Mouse (Mus musculus) ovary, postnatal 14 days (tissue): ENCODE data around the gene Per1.

Source experiments
- DNase-seq: peaks from one replicate; pipeline ENCODE4 v3.0.0; 2022; ENCODE audit warnings: low spot score

Gene Per1

GRCm38 (mm10) chr11:69114621-69115020 lies 19.6 kb downstream of the Per1 start:
- DNase-seq = no peak

GRCm38 (mm10) chr11:69116843-69117242 lies 21.8 kb downstream of the Per1 start:
- no peak for DNase-seq

- peak; percentile 51 for DNase-seq
These were observed 23.0 kb downstream of the Per1 start for GRCm38 (mm10) chr11:69117737-69118695.

- peak; percentile 95 for DNase-seq
These were observed 23.7 kb downstream of the Per1 start for GRCm38 (mm10) chr11:69118765-69119164.

- no peak for DNase-seq
These were observed 24.6 kb downstream of the Per1 start for GRCm38 (mm10) chr11:69119446-69120155.

DNA sequence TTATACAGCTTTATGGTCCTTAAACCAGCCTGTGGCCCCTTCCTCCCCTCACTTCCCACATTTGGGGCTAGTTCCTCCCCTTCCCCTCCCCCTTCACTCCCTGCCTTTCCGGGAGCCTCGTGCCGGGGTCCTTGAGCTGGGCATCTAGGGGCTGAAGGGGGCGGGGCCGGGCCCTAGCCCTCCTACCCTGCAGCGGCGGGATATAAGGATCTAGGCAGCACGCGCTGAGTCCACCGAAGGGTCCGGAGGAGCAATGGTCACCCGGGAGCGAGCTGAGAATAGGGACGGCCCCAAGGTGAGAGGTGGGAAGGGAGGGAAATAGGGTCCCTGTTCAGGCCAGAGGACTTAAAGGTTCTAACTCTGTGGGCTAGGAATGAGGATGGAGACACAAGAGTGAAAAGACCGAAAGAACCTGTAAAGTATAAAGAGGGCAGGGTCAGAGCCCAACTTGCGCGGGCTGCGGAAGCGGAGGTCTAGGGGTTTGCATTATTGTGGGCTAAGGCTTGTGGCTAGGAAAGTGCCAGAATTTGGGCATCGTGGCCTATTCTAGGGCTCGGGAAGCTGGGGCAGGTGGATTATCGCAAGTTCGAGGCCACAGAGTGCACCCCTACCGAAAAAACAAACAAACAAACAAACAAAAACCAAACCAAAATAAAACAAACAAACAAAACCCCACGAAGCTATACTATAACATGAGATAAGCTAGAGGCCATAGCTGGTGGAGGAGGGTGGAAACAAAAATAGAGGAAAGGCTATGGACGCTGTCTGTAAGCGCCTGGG lies 25.4 kb downstream of the Per1 start, which contains the start of gene Hes7:
TSS of gene Hes7 (plus strand) at position 184 of the 780 bp plus-strand sequence.
- no peak for DNase-seq

DNA sequence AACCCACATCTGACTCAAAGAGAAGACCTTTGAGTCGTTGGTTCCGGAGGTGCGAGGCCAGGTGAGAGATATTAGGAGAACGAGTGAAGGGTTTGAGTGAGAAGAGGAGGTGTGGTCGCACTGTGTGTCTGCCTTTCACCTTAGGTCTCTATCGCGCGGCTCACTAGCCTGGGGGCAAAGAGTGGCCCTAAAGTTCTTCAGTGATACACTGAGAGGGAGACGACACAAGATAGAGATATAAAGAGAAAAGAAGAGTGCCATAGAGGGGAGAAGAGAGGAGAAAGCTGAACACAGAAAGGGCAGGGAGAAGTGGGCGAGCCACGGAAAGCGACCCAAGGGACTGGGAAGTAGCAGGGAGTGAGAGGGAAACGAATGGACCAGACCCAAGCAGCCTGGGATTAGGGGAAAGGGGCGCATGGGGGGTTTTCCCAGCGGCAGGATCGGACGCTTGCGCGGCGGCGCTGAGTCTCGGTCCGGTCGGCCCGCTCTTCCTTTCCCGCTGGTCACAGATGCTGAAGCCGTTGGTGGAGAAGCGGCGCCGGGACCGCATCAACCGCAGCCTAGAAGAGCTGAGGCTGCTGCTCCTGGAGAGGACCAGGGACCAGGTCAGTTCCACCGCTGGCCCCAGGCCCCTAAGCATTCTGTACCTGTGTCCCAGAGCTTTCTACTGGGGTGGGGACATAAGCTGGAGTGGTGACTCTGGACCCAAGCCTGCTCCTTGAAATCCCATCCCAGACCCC lies 26.2 kb downstream of the Per1 start:
- DNase-seq = no peak

- DNase-seq = no peak
These were observed 26.8 kb downstream of the Per1 start for GRCm38 (mm10) chr11:69121741-69122335.

DNA sequence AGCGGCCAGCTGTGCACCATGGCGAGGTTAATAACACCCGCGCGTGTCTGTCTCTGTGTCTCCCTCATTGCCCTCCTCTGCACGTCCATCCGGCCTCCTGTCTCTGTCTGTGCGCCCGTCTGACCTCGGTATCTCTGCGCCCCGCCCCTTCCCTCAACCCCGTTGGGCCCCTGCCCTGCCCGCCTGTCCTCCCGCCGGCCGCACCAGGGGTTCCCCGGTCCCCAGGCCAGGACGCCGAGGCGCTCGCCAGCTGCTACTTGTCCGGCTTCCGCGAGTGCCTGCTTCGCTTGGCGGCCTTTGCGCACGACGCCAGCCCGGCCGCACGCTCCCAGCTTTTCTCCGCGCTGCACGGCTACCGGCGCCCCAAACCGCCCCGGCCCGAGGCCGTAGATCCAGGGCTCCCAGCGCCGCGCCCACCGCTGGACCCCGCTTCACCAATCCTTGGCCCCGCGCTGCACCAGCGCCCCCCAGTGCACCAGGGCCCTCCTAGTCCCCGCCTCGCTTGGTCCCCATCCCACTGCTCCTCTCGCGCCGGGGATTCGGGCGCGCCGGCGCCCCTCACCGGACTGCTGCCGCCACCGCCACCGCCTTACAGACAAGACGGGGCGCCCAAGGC lies 27.4 kb downstream of the Per1 start, which contains the start of gene 9130213A22Rik:
TSS of gene 9130213A22Rik (minus strand) at position 254 of the 616 bp plus-strand sequence.
- DNase-seq = peak; percentile 85

DNA sequence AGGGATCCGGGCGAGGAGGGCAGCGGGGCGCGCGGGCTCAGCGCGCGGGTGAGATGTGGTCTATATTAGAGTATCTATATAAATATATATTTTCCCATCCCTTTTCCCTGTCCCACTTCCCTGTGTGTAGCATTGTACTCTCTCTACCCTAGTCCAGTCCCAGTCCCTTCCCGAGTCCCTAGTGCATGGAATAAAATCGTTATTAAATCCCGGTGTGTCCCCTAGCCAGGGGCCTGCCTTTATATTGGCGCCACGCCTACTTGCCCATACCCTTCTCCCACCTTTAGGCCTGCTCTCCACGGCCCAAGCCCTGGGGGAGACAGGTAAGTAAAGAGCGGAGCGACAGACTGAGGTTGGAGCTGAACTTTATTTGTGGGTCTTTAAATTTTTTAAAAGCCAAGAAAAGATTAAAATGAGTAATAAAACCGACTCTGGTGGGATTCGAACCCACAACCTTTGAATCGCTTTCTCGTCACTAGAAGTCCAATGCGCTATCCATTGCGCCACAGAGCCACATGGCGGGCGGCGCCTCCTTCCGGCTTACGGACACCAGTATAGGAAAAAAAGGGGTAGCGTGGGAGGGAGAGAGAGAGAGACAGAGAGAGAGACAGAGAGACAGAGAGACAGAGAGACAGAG lies 28.2 kb downstream of the Per1 start:
- peak; percentile 90 for DNase-seq

GRCm38 (mm10) chr11:69123693-69124497 lies 28.9 kb downstream of the Per1 start:
- DNase-seq = peak; percentile 88

GRCm38 (mm10) chr11:69124498-69124847 lies 29.5 kb downstream of the Per1 start:
- DNase-seq = peak; percentile 60

- DNase-seq = peak; percentile 64
These were observed 30.2 kb downstream of the Per1 start for GRCm38 (mm10) chr11:69125041-69125851.

DNA sequence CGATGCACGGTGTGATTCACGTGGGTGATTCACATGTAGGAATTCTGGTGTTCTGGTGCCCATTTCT lies 30.7 kb downstream of the Per1 start, which contains the start of gene Aloxe3:
TSS of gene Aloxe3 (plus strand) at position 45 of the 67 bp plus-strand sequence.
- DNase-seq = no peak

- no peak for DNase-seq
These were observed 31.1 kb downstream of the Per1 start for GRCm38 (mm10) chr11:69125919-69126705.

- no peak for DNase-seq
These were observed 31.7 kb downstream of the Per1 start for GRCm38 (mm10) chr11:69126706-69127095.

DNA sequence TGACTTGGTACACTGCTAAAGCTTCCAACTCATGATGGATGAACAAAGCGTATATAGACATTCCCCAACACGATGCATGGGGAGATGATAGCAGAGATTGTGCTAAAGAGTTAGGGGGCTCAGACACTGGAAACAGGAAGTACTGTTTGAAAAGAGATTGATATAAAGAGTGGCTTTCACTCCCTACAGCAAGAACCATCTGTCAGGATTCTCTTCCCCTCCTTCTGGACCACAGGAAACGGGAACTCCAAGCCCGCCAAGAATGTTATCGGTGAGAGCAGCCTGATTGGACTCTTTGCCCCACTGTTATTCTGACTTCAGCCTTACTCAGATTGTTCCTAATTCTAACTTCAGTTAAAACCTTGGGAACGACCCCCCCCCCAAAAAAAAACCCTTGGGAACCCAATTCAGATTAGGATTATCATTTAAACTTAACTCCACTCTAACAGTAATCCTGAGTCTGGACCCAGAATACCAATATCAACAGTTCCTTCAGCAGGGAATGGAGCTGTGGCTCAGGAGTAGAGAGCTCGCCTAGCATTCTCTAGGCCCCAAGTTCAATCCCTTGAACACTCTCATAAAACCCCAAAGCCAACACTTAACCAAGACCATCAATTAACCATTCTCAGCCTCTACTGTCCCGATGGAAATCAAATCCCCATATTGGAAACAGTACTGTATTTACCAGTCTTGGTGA lies 33.6 kb downstream of the Per1 start:
- DNase-seq = no peak

- DNase-seq = no peak
These were observed 38.5 kb downstream of the Per1 start for GRCm38 (mm10) chr11:69133566-69133922.
